Mouse (Mus musculus): ENCODE measurements around the gene Fmod. TPM values are rescaled to one million over a fixed set of nuclear protein-coding genes. Genes with fewer than 3 reads are reported as not detected.

Gene Fmod
- total RNA-seq, 2 experiments from 2014 or later: 19.0 to 20.0 TPM

GRCm38 (mm10) chr1:134093771-134094526 lies 56.9 kb downstream of the Fmod start:
- no peak for DNase-seq
- intact Hi-C loops (cut with DNase I): no loop called here

- intact Hi-C loops (cut with DNase I): no loop called here
Observed at GRCm38 (mm10) chr1:134095033-134095612, 58.1 kb downstream of the Fmod start.

GRCm38 (mm10) chr1:134095721-134096120 lies 58.7 kb downstream of the Fmod start:
- intact Hi-C loops (cut with DNase I): no loop called here
- DNase-seq: no peak

More at GRCm38 (mm10) chr1:134095033-134095612, 58.1 kb downstream of the Fmod start:
- DNase-seq: no peak

- DNase-seq: peak; percentile 59
- intact Hi-C loops (cut with DNase I): no loop called here
Observed at GRCm38 (mm10) chr1:134096264-134096934, 59.3 kb downstream of the Fmod start.

- intact Hi-C loops (cut with DNase I): no loop called here
Observed at GRCm38 (mm10) chr1:134097080-134097855, 60.2 kb downstream of the Fmod start.

More at GRCm38 (mm10) chr1:134097080-134097855, 60.2 kb downstream of the Fmod start:
- no peak for DNase-seq

Other genes starting within 250 kb of the Fmod start
- 100 to 1,000 TPM; 110 to 134 TPM for gene Atp2b4, start 236.2 kb upstream of the Fmod start, total RNA-seq (2021)
- gene Optc, start 129.3 kb upstream of the Fmod start, total RNA-seq (2021): 1 to 10 TPM; 2.3 to 2.7 TPM
- 1 to 10 TPM; 1.9 to 2.6 TPM for gene Prelp, start 115.8 kb upstream of the Fmod start, total RNA-seq (2021)
- gene Btg2, start 41.9 kb downstream of the Fmod start, total RNA-seq (2021): 1 to 10 TPM; 7.9 to 8.1 TPM
- gene Chit1, start 74.0 kb downstream of the Fmod start, total RNA-seq (2021): under 1 TPM; 0.48 to 0.54 TPM
- 1 to 10 TPM; 1.1 to 2.0 TPM for gene Chil1, start 144.9 kb downstream of the Fmod start, total RNA-seq (2021)
- gene Mybph, start 156.2 kb downstream of the Fmod start, total RNA-seq (2021): under 1 TPM in 1 of 2 experiments, not detected in 1; 0.18 TPM
- 10 to 100 TPM; 75.5 to 76.4 TPM for gene Adora1, start 198.2 kb downstream of the Fmod start, total RNA-seq (2021)

Data from left cerebral cortex, postnatal 4 days (tissue).